Mouse (Mus musculus) left cerebral cortex, adult 2 months (tissue): ENCODE measurements around the gene Runx1. TPM values are rescaled to one million over a fixed set of nuclear protein-coding genes. Genes with fewer than 3 reads are reported as not detected.

ENCODE experiments used
- DNase-seq, 2 experiments: peaks; one replicate each; pipeline ENCODE4 v3.0.0; 2021 to 2022; ENCODE audit warnings: low spot score in 2 of 2, mixed read lengths in 1 of 2; ENCODE audit errors: extremely low spot score in 1 of 2
- H3K27ac ChIP-seq: fragments of 200-600 bp; 2 replicates; pipeline ENCODE4 v1.8.1; 2022
- H3K4me3 ChIP-seq: fragments of 200-600 bp; 2 replicates; pipeline ENCODE4 v1.8.1; 2022
- CTCF ChIP-seq: fragments of 200-600 bp; IDR thresholded peaks from 2 replicates; pipeline ENCODE4 v1.8.1; 2022; ENCODE audit warnings: antibody characterized with exemption, mild to moderate bottlenecking, moderate library complexity
- intact Hi-C: fragments of 180-260 bp; cut with DNase I; formaldehyde crosslinking; loops from one replicate; pipeline ENCODE4 v1.15.1; 2025
- total RNA-seq, 2 experiments: library from RNA; stranded (reverse); gene quantifications; 2 replicates each; pipeline ENCODE4 v1.2.3; 2021

Gene Runx1
- total RNA-seq, 2 experiments from 2014 or later, result 1.3 to 1.7 TPM

- DNase-seq, result no peak
- no peak overlapping the region for H3K27ac ChIP-seq
- TF ChIP-seq CTCF, result no peak
- intact Hi-C loops, result no loop called here
- H3K4me3 ChIP-seq, result no peak overlapping the region
Observed at GRCm38 (mm10) chr16:92760091-92760490, 65.9 kb downstream of the Runx1 start.

- TF ChIP-seq CTCF, result no peak
- no peak for DNase-seq
- intact Hi-C loops, result no loop called here
Observed at GRCm38 (mm10) chr16:92757564-92757963, 68.4 kb downstream of the Runx1 start.

GRCm38 (mm10) chr16:92753944-92754343 is 72.0 kb downstream of the Runx1 start:
- no peak for TF ChIP-seq CTCF
- DNase-seq, result no peak
- H3K27ac ChIP-seq, result no peak overlapping the region
- intact Hi-C loops, result no loop called here
- H3K4me3 ChIP-seq, result no peak overlapping the region

More at GRCm38 (mm10) chr16:92757564-92757963, 68.4 kb downstream of the Runx1 start:
- Histone ChIP-seq H3K4me3 (no peak overlapping the region), H3K27ac (no peak overlapping the region)

GRCm38 (mm10) chr16:92753139-92753538 is 72.8 kb downstream of the Runx1 start:
- intact Hi-C loops, result no loop called here
- DNase-seq, result no peak
- H3K4me3 ChIP-seq, result no peak overlapping the region
- TF ChIP-seq CTCF, result no peak
- H3K27ac ChIP-seq, result no peak overlapping the region

GRCm38 (mm10) chr16:92748272-92748671 is 77.7 kb downstream of the Runx1 start:
- intact Hi-C loops, result no loop called here
- Histone ChIP-seq H3K4me3 (no peak overlapping the region), H3K27ac (no peak overlapping the region)
- no peak for DNase-seq
- no peak for TF ChIP-seq CTCF

GRCm38 (mm10) chr16:92747062-92747461 is 78.9 kb downstream of the Runx1 start:
- DNase-seq, result no peak
- Histone ChIP-seq H3K27ac (no peak overlapping the region), H3K4me3 (no peak overlapping the region)
- TF ChIP-seq CTCF, result no peak
- intact Hi-C loops, result no loop called here

GRCm38 (mm10) chr16:92745239-92745638 is 80.7 kb downstream of the Runx1 start:
- H3K4me3 ChIP-seq, result no peak overlapping the region
- H3K27ac ChIP-seq, result no peak overlapping the region
- no peak for TF ChIP-seq CTCF
- no peak for DNase-seq
- intact Hi-C loops, result no loop called here

- TF ChIP-seq CTCF, result no peak
- H3K27ac ChIP-seq, result no peak overlapping the region
- intact Hi-C loops, result no loop called here
- no peak for DNase-seq
- no peak overlapping the region for H3K4me3 ChIP-seq
Observed at GRCm38 (mm10) chr16:92744172-92744777, 81.7 kb downstream of the Runx1 start.

GRCm38 (mm10) chr16:92743755-92744154 is 82.2 kb downstream of the Runx1 start:
- DNase-seq, result no peak
- TF ChIP-seq CTCF, result no peak
- no peak overlapping the region for H3K4me3 ChIP-seq
- intact Hi-C loops, result no loop called here
- H3K27ac ChIP-seq, result no peak overlapping the region

GRCm38 (mm10) chr16:92741342-92741741 is 84.6 kb downstream of the Runx1 start:
- no peak for TF ChIP-seq CTCF
- intact Hi-C loops, result no loop called here
- no peak for DNase-seq
- no peak overlapping the region for H3K4me3 ChIP-seq
- H3K27ac ChIP-seq, result no peak overlapping the region

- no peak overlapping the region for H3K4me3 ChIP-seq
- H3K27ac ChIP-seq, result no peak overlapping the region
- no peak for TF ChIP-seq CTCF
- intact Hi-C loops, result no loop called here
- no peak for DNase-seq
Observed at GRCm38 (mm10) chr16:92740541-92740940, 85.4 kb downstream of the Runx1 start.

- no peak for TF ChIP-seq CTCF
- Histone ChIP-seq H3K4me3 (no peak overlapping the region), H3K27ac (no peak overlapping the region)
- intact Hi-C loops, result no loop called here
- no peak for DNase-seq
Observed at GRCm38 (mm10) chr16:92739997-92740396, 86.0 kb downstream of the Runx1 start.

GRCm38 (mm10) chr16:92739071-92739793 is 86.7 kb downstream of the Runx1 start:
- intact Hi-C loops, result no loop called here
- no peak for TF ChIP-seq CTCF
- Histone ChIP-seq H3K27ac (no peak overlapping the region), H3K4me3 (no peak overlapping the region)
- DNase-seq, result no peak
